Mouse (Mus musculus): ENCODE results near the gene Eml6. TPM values are rescaled to one million over a fixed set of nuclear protein-coding genes. Genes with fewer than 3 reads are reported as not detected.

Eml6 gene
- polyA plus RNA-seq, 1 experiment = 0.70 TPM

- Histone ChIP-seq H3K27ac (ENCODE audit: insufficient read depth, low read length) (no peak overlapping the region), H3K36me3 (ENCODE audit: control insufficient read depth, insufficient read depth, low read length, poor library complexity, severe bottlenecking) (no peaks in the 10 kb centered on the region), H3K27me3 (ENCODE audit: control insufficient read depth, insufficient read depth, low read length, poor library complexity, severe bottlenecking) (no peaks in the 10 kb centered on the region), H3K9me3 (replicated peaks; ENCODE audit: control insufficient read depth, insufficient read depth, low read length, poor library complexity, severe bottlenecking) (peaks cover 3% of the 10 kb centered on the region; the same call in 1 of the 2 replicates), H3K4me3 (ENCODE audit: low read depth, low read length) (no peak overlapping the region), H3K9ac (ENCODE audit: low read depth, poor library complexity, severe bottlenecking) (no peak overlapping the region), H3K4me1 (ENCODE audit: control insufficient read depth, insufficient read depth, low read length) (no peaks in the 10 kb centered on the region)
- no peak for TF ChIP-seq EP300 (IDR thresholded peaks at IDR 0.05; ENCODE audit: insufficient read depth, low read depth, low read length)
- TF ChIP-seq POLR2A (IDR thresholded peaks at IDR 0.05; ENCODE audit: insufficient read depth, low read length) = no peak
- no peak for TF ChIP-seq CTCF (IDR thresholded peaks at IDR 0.05; ENCODE audit: low read depth, low read length)
These were observed 246.9 kb downstream of the Eml6 start for GRCm38 (mm10) chr11:29778936-29779335.

GRCm38 (mm10) chr11:29777964-29778363, 247.9 kb downstream of the Eml6 start:
- peaks cover 3% of the 10 kb centered on the region; the same call in 1 of the 2 replicates for H3K9me3 ChIP-seq (replicated peaks; ENCODE audit: control insufficient read depth, insufficient read depth, low read length, poor library complexity, severe bottlenecking)
- H3K27ac ChIP-seq (ENCODE audit: insufficient read depth, low read length) = no peak overlapping the region
- no peak overlapping the region for H3K9ac ChIP-seq (ENCODE audit: low read depth, poor library complexity, severe bottlenecking)
- H3K4me1 ChIP-seq (ENCODE audit: control insufficient read depth, insufficient read depth, low read length) = no peaks in the 10 kb centered on the region
- no peaks in the 10 kb centered on the region for H3K27me3 ChIP-seq (ENCODE audit: control insufficient read depth, insufficient read depth, low read length, poor library complexity, severe bottlenecking)
- H3K36me3 ChIP-seq (ENCODE audit: control insufficient read depth, insufficient read depth, low read length, poor library complexity, severe bottlenecking) = no peaks in the 10 kb centered on the region
- no peak for TF ChIP-seq CTCF (IDR thresholded peaks at IDR 0.05; ENCODE audit: low read depth, low read length)
- TF ChIP-seq EP300 (IDR thresholded peaks at IDR 0.05; ENCODE audit: insufficient read depth, low read depth, low read length) = no peak
- H3K4me3 ChIP-seq (ENCODE audit: low read depth, low read length) = no peak overlapping the region

DNA sequence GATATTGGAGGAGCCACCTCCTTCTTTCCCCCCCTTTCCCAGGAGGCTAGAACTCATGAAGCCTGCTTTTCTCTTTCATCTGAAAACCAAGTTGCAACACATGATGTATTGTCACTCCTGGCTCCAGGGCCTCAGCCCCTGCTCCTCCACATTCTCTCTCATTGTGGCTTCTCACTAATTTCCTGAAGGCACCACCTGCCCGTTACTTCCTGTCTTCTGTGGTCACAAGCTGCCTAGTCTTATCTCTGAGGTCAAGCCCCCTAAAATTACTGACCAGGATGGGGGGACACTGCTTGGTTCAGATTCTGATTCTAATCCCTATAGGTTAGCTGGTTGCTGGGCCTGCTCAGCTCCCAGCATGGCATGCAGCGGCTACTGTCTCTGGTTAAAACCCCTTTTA, 251.1 kb downstream of the Eml6 start:
- Histone ChIP-seq H3K9ac (ENCODE audit: low read depth, poor library complexity, severe bottlenecking) (no peak overlapping the region), H3K4me1 (ENCODE audit: control insufficient read depth, insufficient read depth, low read length) (no peaks in the 10 kb centered on the region), H3K27me3 (ENCODE audit: control insufficient read depth, insufficient read depth, low read length, poor library complexity, severe bottlenecking) (no peaks in the 10 kb centered on the region), H3K4me3 (ENCODE audit: low read depth, low read length) (no peak overlapping the region), H3K36me3 (ENCODE audit: control insufficient read depth, insufficient read depth, low read length, poor library complexity, severe bottlenecking) (no peaks in the 10 kb centered on the region), H3K9me3 (replicated peaks; ENCODE audit: control insufficient read depth, insufficient read depth, low read length, poor library complexity, severe bottlenecking) (peaks cover 3% of the 10 kb centered on the region; the same call in 1 of the 2 replicates), H3K27ac (ENCODE audit: insufficient read depth, low read length) (no peak overlapping the region)
- no peak for TF ChIP-seq EP300 (IDR thresholded peaks at IDR 0.05; ENCODE audit: insufficient read depth, low read depth, low read length)
- no peak for TF ChIP-seq CTCF (IDR thresholded peaks at IDR 0.05; ENCODE audit: low read depth, low read length)
- no peak for TF ChIP-seq POLR2A (IDR thresholded peaks at IDR 0.05; ENCODE audit: insufficient read depth, low read length)

DNA sequence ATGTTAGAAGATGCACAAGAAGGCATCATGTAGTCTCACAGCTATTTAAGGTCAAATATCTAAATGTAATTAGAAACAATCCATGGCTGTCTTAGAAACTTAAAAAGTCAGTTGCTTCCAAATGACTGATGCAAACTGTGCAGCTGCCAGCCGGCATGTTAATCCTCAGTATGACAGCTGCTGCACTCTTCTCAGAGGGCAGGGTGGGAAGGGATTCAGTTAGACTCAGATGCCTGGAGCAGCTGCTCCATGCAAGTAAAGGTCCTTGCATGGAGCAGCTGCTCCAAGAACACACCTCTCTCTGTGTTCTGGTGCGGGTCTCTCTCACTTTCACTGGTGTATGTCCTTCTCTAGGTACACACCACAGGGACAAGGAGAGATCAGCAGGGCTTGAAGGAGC, 251.5 kb downstream of the Eml6 start:
- TF ChIP-seq CTCF (IDR thresholded peaks at IDR 0.05; ENCODE audit: low read depth, low read length) (no peak), EP300 (IDR thresholded peaks at IDR 0.05; ENCODE audit: insufficient read depth, low read depth, low read length) (no peak), POLR2A (IDR thresholded peaks at IDR 0.05; ENCODE audit: insufficient read depth, low read length) (no peak)

DNA sequence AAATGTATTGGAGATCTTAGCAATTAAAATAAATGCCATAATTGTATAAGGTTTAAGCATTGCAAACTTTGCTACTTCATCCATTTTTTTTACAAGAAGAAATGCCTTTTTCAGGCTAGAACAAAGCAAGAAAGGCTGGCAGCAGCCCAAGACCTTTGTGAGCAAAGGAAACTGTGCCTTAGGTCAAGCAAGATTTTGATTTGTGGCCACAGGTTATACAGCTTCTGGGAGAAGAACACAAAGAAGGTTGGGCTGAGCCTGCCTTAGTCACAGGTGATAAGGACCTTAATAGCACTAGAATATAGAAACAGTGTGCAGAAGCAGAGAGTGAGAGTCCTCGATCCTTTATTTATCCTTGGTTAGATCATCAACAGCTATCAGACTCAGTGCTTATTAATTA, 253.6 kb downstream of the Eml6 start:
- Histone ChIP-seq H3K4me1 (ENCODE audit: control insufficient read depth, insufficient read depth, low read length) (no peaks in the 10 kb centered on the region), H3K27ac (ENCODE audit: insufficient read depth, low read length) (no peak overlapping the region), H3K36me3 (ENCODE audit: control insufficient read depth, insufficient read depth, low read length, poor library complexity, severe bottlenecking) (no peaks in the 10 kb centered on the region), H3K27me3 (ENCODE audit: control insufficient read depth, insufficient read depth, low read length, poor library complexity, severe bottlenecking) (no peaks in the 10 kb centered on the region), H3K9me3 (replicated peaks; ENCODE audit: control insufficient read depth, insufficient read depth, low read length, poor library complexity, severe bottlenecking) (no peaks in the 10 kb centered on the region), H3K9ac (ENCODE audit: low read depth, poor library complexity, severe bottlenecking) (no peak overlapping the region), H3K4me3 (ENCODE audit: low read depth, low read length) (no peak overlapping the region)
- TF ChIP-seq EP300 (IDR thresholded peaks at IDR 0.05; ENCODE audit: insufficient read depth, low read depth, low read length) = no peak
- TF ChIP-seq CTCF (IDR thresholded peaks at IDR 0.05; ENCODE audit: low read depth, low read length) = no peak
- TF ChIP-seq POLR2A (IDR thresholded peaks at IDR 0.05; ENCODE audit: insufficient read depth, low read length) = no peak

More for the DNA sequence above, 251.5 kb downstream of the Eml6 start:
- Histone ChIP-seq H3K36me3 (ENCODE audit: control insufficient read depth, insufficient read depth, low read length, poor library complexity, severe bottlenecking) (no peaks in the 10 kb centered on the region), H3K4me1 (ENCODE audit: control insufficient read depth, insufficient read depth, low read length) (no peaks in the 10 kb centered on the region), H3K27ac (ENCODE audit: insufficient read depth, low read length) (no peak overlapping the region), H3K4me3 (ENCODE audit: low read depth, low read length) (no peak overlapping the region), H3K27me3 (ENCODE audit: control insufficient read depth, insufficient read depth, low read length, poor library complexity, severe bottlenecking) (no peaks in the 10 kb centered on the region), H3K9me3 (replicated peaks; ENCODE audit: control insufficient read depth, insufficient read depth, low read length, poor library complexity, severe bottlenecking) (peaks cover 3% of the 10 kb centered on the region; the same call in 1 of the 2 replicates), H3K9ac (ENCODE audit: low read depth, poor library complexity, severe bottlenecking) (no peak overlapping the region)

DNA sequence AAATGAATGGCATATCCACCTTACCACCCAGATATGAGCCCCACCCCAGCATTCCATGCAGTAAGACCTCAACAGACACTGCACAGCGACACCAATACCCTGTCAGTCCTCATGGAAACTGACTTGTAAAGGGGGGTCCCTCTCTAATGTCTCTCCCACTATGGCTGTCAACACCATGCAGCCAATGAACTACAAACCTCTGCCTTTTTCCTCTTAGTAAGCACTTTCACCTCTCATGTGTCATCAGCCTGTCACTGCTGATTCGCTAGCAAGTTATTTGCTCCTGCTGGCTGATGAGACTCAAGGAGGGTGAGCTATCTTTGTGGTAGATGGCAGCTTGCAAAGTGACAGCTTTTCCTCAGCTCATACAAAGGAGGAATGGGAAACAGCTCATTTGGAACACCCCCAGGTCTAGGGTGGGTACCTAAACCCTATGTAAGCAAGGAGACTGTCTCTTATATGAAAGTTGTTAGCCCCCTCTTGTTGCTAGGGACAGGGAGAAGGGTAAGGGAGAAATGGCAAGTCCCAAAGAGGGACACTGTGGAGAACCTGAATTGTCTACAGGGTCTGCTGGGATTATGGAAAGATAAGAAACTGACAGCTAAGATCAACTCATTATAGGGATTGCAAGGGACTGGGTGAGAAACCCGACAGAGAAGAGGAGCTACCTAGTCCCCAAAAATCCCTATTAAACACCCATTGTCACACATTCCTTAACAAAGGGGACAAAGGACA, 255.0 kb downstream of the Eml6 start:
- Histone ChIP-seq H3K4me3 (ENCODE audit: low read depth, low read length) (no peak overlapping the region), H3K4me1 (ENCODE audit: control insufficient read depth, insufficient read depth, low read length) (no peaks in the 10 kb centered on the region), H3K36me3 (ENCODE audit: control insufficient read depth, insufficient read depth, low read length, poor library complexity, severe bottlenecking) (no peaks in the 10 kb centered on the region), H3K9ac (ENCODE audit: low read depth, poor library complexity, severe bottlenecking) (no peak overlapping the region), H3K9me3 (replicated peaks; ENCODE audit: control insufficient read depth, insufficient read depth, low read length, poor library complexity, severe bottlenecking) (no peaks in the 10 kb centered on the region), H3K27me3 (ENCODE audit: control insufficient read depth, insufficient read depth, low read length, poor library complexity, severe bottlenecking) (no peaks in the 10 kb centered on the region), H3K27ac (ENCODE audit: insufficient read depth, low read length) (no peak overlapping the region)
- no peak for TF ChIP-seq CTCF (IDR thresholded peaks at IDR 0.05; ENCODE audit: low read depth, low read length)
- TF ChIP-seq POLR2A (IDR thresholded peaks at IDR 0.05; ENCODE audit: insufficient read depth, low read length) = no peak
- TF ChIP-seq EP300 (IDR thresholded peaks at IDR 0.05; ENCODE audit: insufficient read depth, low read depth, low read length) = no peak

All from ES-Bruce4 (cell line).